Mouse (Mus musculus) megakaryocyte progenitor cell, adult 5-6 weeks (primary cell): ENCODE results near the gene Tshz2. TPM values are rescaled to one million over a fixed set of nuclear protein-coding genes. Genes with fewer than 3 reads are reported as not detected.

Experiments used
- ATAC-seq: replicated peaks from 2 replicates; pipeline ENCODE4 v1.8.0; 2016; ENCODE audit warnings: mild to moderate bottlenecking, moderate TSS enrichment, inconsistent platforms; ENCODE audit not compliant: poor library complexity
- total RNA-seq, 2 experiments: library from RNA; stranded (forward) in 1 of 2; stranded (reverse) in 1 of 2; fragments of 157-497, 149-512 nt in 1 of 2; fragments of 200-1000 nt in 1 of 2; gene quantifications; 2 replicates each; pipeline versions ENCODE4 v1.2.3 to v1.2.4; 2015 to 2017

Gene Tshz2
- total RNA-seq, 2 experiments from 2014 or later, result not detected

GRCm38 (mm10) chr2:169804380-169804779, 171.6 kb downstream of the Tshz2 start:
- ATAC-seq, result no peak

- ATAC-seq, result no peak
Measured at GRCm38 (mm10) chr2:169805545-169805944, 172.7 kb downstream of the Tshz2 start.

- ATAC-seq, result no peak
Measured at GRCm38 (mm10) chr2:169811589-169811988, 178.8 kb downstream of the Tshz2 start.

GRCm38 (mm10) chr2:169812055-169812454, 179.2 kb downstream of the Tshz2 start:
- ATAC-seq, result no peak

GRCm38 (mm10) chr2:169812940-169813339, 180.1 kb downstream of the Tshz2 start:
- ATAC-seq, result no peak

GRCm38 (mm10) chr2:169814351-169814750, 181.5 kb downstream of the Tshz2 start:
- ATAC-seq, result no peak

GRCm38 (mm10) chr2:169814757-169815156, 181.9 kb downstream of the Tshz2 start:
- no peak for ATAC-seq

- no peak for ATAC-seq
Measured at GRCm38 (mm10) chr2:169821021-169821441, 188.2 kb downstream of the Tshz2 start.

- no peak for ATAC-seq
Measured at GRCm38 (mm10) chr2:169825908-169826307, 193.1 kb downstream of the Tshz2 start.

- no peak for ATAC-seq
Measured at GRCm38 (mm10) chr2:169826316-169826715, 193.5 kb downstream of the Tshz2 start.

- no peak for ATAC-seq
Measured at GRCm38 (mm10) chr2:169826833-169827232, 194.0 kb downstream of the Tshz2 start.

- ATAC-seq, result no peak
Measured at GRCm38 (mm10) chr2:169832184-169832583, 199.4 kb downstream of the Tshz2 start.

- no peak for ATAC-seq
Measured at GRCm38 (mm10) chr2:169833638-169834037, 200.8 kb downstream of the Tshz2 start.

GRCm38 (mm10) chr2:169834602-169835001, 201.8 kb downstream of the Tshz2 start:
- ATAC-seq, result no peak

GRCm38 (mm10) chr2:169837031-169837605, 204.3 kb downstream of the Tshz2 start:
- ATAC-seq, result no peak

- no peak for ATAC-seq
Measured at GRCm38 (mm10) chr2:169838521-169838920, 205.7 kb downstream of the Tshz2 start.

GRCm38 (mm10) chr2:169841442-169841841, 208.6 kb downstream of the Tshz2 start:
- ATAC-seq, result no peak

GRCm38 (mm10) chr2:169842494-169842893, 209.7 kb downstream of the Tshz2 start:
- no peak for ATAC-seq

GRCm38 (mm10) chr2:169843553-169843952, 210.7 kb downstream of the Tshz2 start:
- ATAC-seq, result no peak

- ATAC-seq, result peak; percentile 74
Measured at GRCm38 (mm10) chr2:169849077-169849476, 216.3 kb downstream of the Tshz2 start.

GRCm38 (mm10) chr2:169849541-169849940, 216.7 kb downstream of the Tshz2 start:
- no peak; the same call in 1 of the 2 replicates for ATAC-seq

GRCm38 (mm10) chr2:169851606-169852005, 218.8 kb downstream of the Tshz2 start:
- no peak for ATAC-seq

- no peak for ATAC-seq
Measured at GRCm38 (mm10) chr2:169854491-169854890, 221.7 kb downstream of the Tshz2 start.
